Mouse (Mus musculus): Measurements from ENCODE around the gene Asphd1. TPM values are rescaled to one million over a fixed set of nuclear protein-coding genes. Genes with fewer than 3 reads are reported as not detected.

The Asphd1 gene
- polyA plus RNA-seq, 1 experiment from 2014 or later = 0.40 TPM

GRCm38 (mm10) chr7:126961965-126962364 is 12.6 kb upstream of the Asphd1 start:
- Histone ChIP-seq H3K27me3 (ENCODE audit: control insufficient read depth, insufficient read depth, low read length) (peaks cover 8% of the 10 kb centered on the region), H3K4me1 (replicated peaks; ENCODE audit: control insufficient read depth, insufficient read depth, low read length) (no peaks in the 10 kb centered on the region), H3K9me3 (ENCODE audit: control insufficient read depth, low read length) (no peaks in the 10 kb centered on the region), H3K4me3 (ENCODE audit: low read depth, low read length) (no peak overlapping the region), H3K27ac (ENCODE audit: low read depth, low read length) (no peak overlapping the region), H3K9ac (ENCODE audit: low read length) (no peak overlapping the region), H3K4me2 (ENCODE audit: low read depth, low read length, severe bottlenecking) (no peak overlapping the region), H3K36me3 (ENCODE audit: control insufficient read depth, insufficient read depth, low read length) (no peaks in the 10 kb centered on the region)
- ATAC-seq (replicated peaks; ENCODE audit: low FRiP score) = no peak
- 89% methylated on average over 4 of the region's 4 CpGs for WGBS
- DNase-seq (ENCODE audit: low spot score) = no peak

- no peaks in the 10 kb centered on the region for H3K36me3 ChIP-seq (ENCODE audit: control insufficient read depth, insufficient read depth, low read length)
- H3K27me3 ChIP-seq (ENCODE audit: control insufficient read depth, insufficient read depth, low read length) = peaks cover 8% of the 10 kb centered on the region
- no peak overlapping the region for H3K4me2 ChIP-seq (ENCODE audit: low read depth, low read length, severe bottlenecking)
- H3K27ac ChIP-seq (ENCODE audit: low read depth, low read length) = no peak overlapping the region
- no peak for DNase-seq (ENCODE audit: low spot score)
- H3K4me3 ChIP-seq (ENCODE audit: low read depth, low read length) = no peak overlapping the region
- no peak for ATAC-seq (replicated peaks; ENCODE audit: low FRiP score)
- H3K9me3 ChIP-seq (ENCODE audit: control insufficient read depth, low read length) = no peaks in the 10 kb centered on the region
- 86% methylated on average over 5 of the region's 5 CpGs for whole genome bisulfite sequencing
- H3K4me1 ChIP-seq (replicated peaks; ENCODE audit: control insufficient read depth, insufficient read depth, low read length) = no peaks in the 10 kb centered on the region
- no peak overlapping the region for H3K9ac ChIP-seq (ENCODE audit: low read length)
Measured at GRCm38 (mm10) chr7:126961095-126961494, 11.7 kb upstream of the Asphd1 start.

- Histone ChIP-seq H3K4me3 (ENCODE audit: low read depth, low read length) (no peak overlapping the region), H3K9me3 (ENCODE audit: control insufficient read depth, low read length) (no peaks in the 10 kb centered on the region), H3K27ac (ENCODE audit: low read depth, low read length) (no peak overlapping the region), H3K9ac (ENCODE audit: low read length) (no peak overlapping the region), H3K27me3 (ENCODE audit: control insufficient read depth, insufficient read depth, low read length) (peaks cover 8% of the 10 kb centered on the region), H3K4me2 (ENCODE audit: low read depth, low read length, severe bottlenecking) (no peak overlapping the region), H3K4me1 (replicated peaks; ENCODE audit: control insufficient read depth, insufficient read depth, low read length) (no peaks in the 10 kb centered on the region), H3K36me3 (ENCODE audit: control insufficient read depth, insufficient read depth, low read length) (no peaks in the 10 kb centered on the region)
- ATAC-seq (replicated peaks; ENCODE audit: low FRiP score) (no peak), DNase-seq (ENCODE audit: low spot score) (no peak)
- 83% methylated on average over 9 of the region's 9 CpGs for WGBS
Measured at GRCm38 (mm10) chr7:126959780-126960179, 10.4 kb upstream of the Asphd1 start.

GRCm38 (mm10) chr7:126955125-126955524 is 5.7 kb upstream of the Asphd1 start:
- 62% methylated on average over 3 of the region's 3 CpGs for WGBS

GRCm38 (mm10) chr7:126952646-126953045 is 3.3 kb upstream of the Asphd1 start:
- H3K4me2 ChIP-seq (ENCODE audit: low read depth, low read length, severe bottlenecking) = no peak overlapping the region
- no peak overlapping the region for H3K9ac ChIP-seq (ENCODE audit: low read length)
- peaks cover 7% of the 10 kb centered on the region; the same call in 1 of the 2 replicates for H3K4me1 ChIP-seq (replicated peaks; ENCODE audit: control insufficient read depth, insufficient read depth, low read length)
- H3K4me3 ChIP-seq (ENCODE audit: low read depth, low read length) = no peak overlapping the region
- 3% methylated on average over 8 of the region's 8 CpGs for WGBS
- no peak for DNase-seq (ENCODE audit: low spot score)
- no peak overlapping the region for H3K27ac ChIP-seq (ENCODE audit: low read depth, low read length)
- H3K36me3 ChIP-seq (ENCODE audit: control insufficient read depth, insufficient read depth, low read length) = no peaks in the 10 kb centered on the region
- no peaks in the 10 kb centered on the region for H3K9me3 ChIP-seq (ENCODE audit: control insufficient read depth, low read length)
- H3K27me3 ChIP-seq (ENCODE audit: control insufficient read depth, insufficient read depth, low read length) = peaks cover 20% of the 10 kb centered on the region
- ATAC-seq (replicated peaks; ENCODE audit: low FRiP score) = no peak

More at GRCm38 (mm10) chr7:126955125-126955524, 5.7 kb upstream of the Asphd1 start:
- peaks cover 6% of the 10 kb centered on the region; the same call in 1 of the 2 replicates for H3K4me1 ChIP-seq (replicated peaks; ENCODE audit: control insufficient read depth, insufficient read depth, low read length)
- no peak overlapping the region for H3K4me2 ChIP-seq (ENCODE audit: low read depth, low read length, severe bottlenecking)
- H3K9me3 ChIP-seq (ENCODE audit: control insufficient read depth, low read length) = no peaks in the 10 kb centered on the region
- DNase-seq (ENCODE audit: low spot score) (no peak), ATAC-seq (replicated peaks; ENCODE audit: low FRiP score) (no peak)
- no peaks in the 10 kb centered on the region for H3K36me3 ChIP-seq (ENCODE audit: control insufficient read depth, insufficient read depth, low read length)
- no peak overlapping the region for H3K27ac ChIP-seq (ENCODE audit: low read depth, low read length)
- peaks cover 17% of the 10 kb centered on the region for H3K27me3 ChIP-seq (ENCODE audit: control insufficient read depth, insufficient read depth, low read length)
- no peak overlapping the region for H3K4me3 ChIP-seq (ENCODE audit: low read depth, low read length)
- no peak overlapping the region for H3K9ac ChIP-seq (ENCODE audit: low read length)

- peak overlapping the region; percentile 26; the same call in 1 of the 2 replicates for H3K4me2 ChIP-seq (ENCODE audit: low read depth, low read length, severe bottlenecking)
- peaks cover 7% of the 10 kb centered on the region; the same call in 1 of the 2 replicates for H3K4me1 ChIP-seq (replicated peaks; ENCODE audit: control insufficient read depth, insufficient read depth, low read length)
- H3K27me3 ChIP-seq (ENCODE audit: control insufficient read depth, insufficient read depth, low read length) = peaks cover 20% of the 10 kb centered on the region
- H3K4me3 ChIP-seq (ENCODE audit: low read depth, low read length) = peak overlapping the region; percentile 3; the same call in 1 of the 2 replicates
- H3K9me3 ChIP-seq (ENCODE audit: control insufficient read depth, low read length) = no peaks in the 10 kb centered on the region
- 18% methylated on average over 4 of the region's 4 CpGs for WGBS
- ATAC-seq (replicated peaks; ENCODE audit: low FRiP score) = no peak
- no peak overlapping the region for H3K27ac ChIP-seq (ENCODE audit: low read depth, low read length)
- no peak overlapping the region for H3K9ac ChIP-seq (ENCODE audit: low read length)
- no peaks in the 10 kb centered on the region for H3K36me3 ChIP-seq (ENCODE audit: control insufficient read depth, insufficient read depth, low read length)
- DNase-seq (ENCODE audit: low spot score) = no peak
Measured at GRCm38 (mm10) chr7:126951741-126952140, 2.4 kb upstream of the Asphd1 start.

GRCm38 (mm10) chr7:126950647-126951615 is 1.5 kb upstream of the Asphd1 start:
- ATAC-seq (replicated peaks; ENCODE audit: low FRiP score) = no peak
- 3% methylated on average over 26 of the region's 26 CpGs for WGBS
- peaks cover 20% of the 10 kb centered on the region for H3K27me3 ChIP-seq (ENCODE audit: control insufficient read depth, insufficient read depth, low read length)
- H3K36me3 ChIP-seq (ENCODE audit: control insufficient read depth, insufficient read depth, low read length) = no peaks in the 10 kb centered on the region
- peaks cover 7% of the 10 kb centered on the region; the same call in 1 of the 2 replicates for H3K4me1 ChIP-seq (replicated peaks; ENCODE audit: control insufficient read depth, insufficient read depth, low read length)
- H3K9ac ChIP-seq (ENCODE audit: low read length) = peak overlapping the region; percentile 16; the same call in 1 of the 2 replicates
- H3K4me3 ChIP-seq (ENCODE audit: low read depth, low read length) = peak overlapping the region; percentile 38
- peak overlapping the region; percentile 92 for H3K4me2 ChIP-seq (ENCODE audit: low read depth, low read length, severe bottlenecking)
- no peak overlapping the region for H3K27ac ChIP-seq (ENCODE audit: low read depth, low read length)
- H3K9me3 ChIP-seq (ENCODE audit: control insufficient read depth, low read length) = no peaks in the 10 kb centered on the region
- no peak for DNase-seq (ENCODE audit: low spot score)

GRCm38 (mm10) chr7:126949793-126950646 is 638 bp upstream of the Asphd1 start, which contains the start of gene Sez6l2:
Sez6l2 (plus strand) TSS chr7:126950563.
- H3K27ac ChIP-seq (ENCODE audit: low read depth, low read length) = 0 out of 2 replicates have a peak within 1 kb of the TSS, but pooled peaks have one; percentile 0
- peaks cover 20% of the 10 kb centered on the region for H3K27me3 ChIP-seq (ENCODE audit: control insufficient read depth, insufficient read depth, low read length)
- ATAC-seq (replicated peaks; ENCODE audit: low FRiP score) (peak; percentile 90), DNase-seq (ENCODE audit: low spot score) (peak; percentile 95)
- WGBS = under 1% methylated on average over 42 of the region's 42 CpGs
- peak within 1 kb of the TSS; percentile 44 for H3K9ac ChIP-seq (ENCODE audit: low read length)
- peaks cover 2% of the 10 kb centered on the region; the same call in 1 of the 2 replicates for H3K36me3 ChIP-seq (ENCODE audit: control insufficient read depth, insufficient read depth, low read length)
- H3K4me1 ChIP-seq (replicated peaks; ENCODE audit: control insufficient read depth, insufficient read depth, low read length) = peaks cover 7% of the 10 kb centered on the region; the same call in 1 of the 2 replicates
- H3K9me3 ChIP-seq (ENCODE audit: control insufficient read depth, low read length) = no peaks in the 10 kb centered on the region
- H3K4me2 ChIP-seq (ENCODE audit: low read depth, low read length, severe bottlenecking) = peak within 1 kb of the TSS; percentile 92
- H3K4me3 ChIP-seq (ENCODE audit: low read depth, low read length) = peak within 1 kb of the TSS; percentile 38

Data from forebrain, embryonic 11.5 days (tissue).